Mouse (Mus musculus) common myeloid progenitor, adult 5-6 weeks (primary cell): ENCODE measurements around the gene Ly86. TPM values are rescaled to one million over a fixed set of nuclear protein-coding genes. Genes with fewer than 3 reads are reported as not detected.

ENCODE experiments used
- ATAC-seq: replicated peaks from 2 replicates; pipeline ENCODE4 v1.8.0; 2016; ENCODE audit warnings: low read depth, mild to moderate bottlenecking, moderate TSS enrichment, inconsistent platforms; ENCODE audit not compliant: poor library complexity, severe bottlenecking
- total RNA-seq: library from RNA; stranded (forward); fragments of 200-1000, 187-1606 nt; gene quantifications from 2 replicates; pipeline ENCODE4 v1.2.3, GENCODE M21; 2017

Gene Ly86
- total RNA-seq, 1 experiment from 2014 or later = 113 TPM

GRCm38 (mm10) chr13:37426578-37427336 is 81.7 kb downstream of the Ly86 start:
- no peak for ATAC-seq

GRCm38 (mm10) chr13:37428496-37428895 is 83.5 kb downstream of the Ly86 start:
- ATAC-seq = no peak

- no peak for ATAC-seq
These were observed 84.8 kb downstream of the Ly86 start for GRCm38 (mm10) chr13:37429661-37430271.

GRCm38 (mm10) chr13:37431707-37432106 is 86.7 kb downstream of the Ly86 start:
- no peak for ATAC-seq

- ATAC-seq = peak; percentile 63
These were observed 87.6 kb downstream of the Ly86 start for GRCm38 (mm10) chr13:37432653-37433052.

GRCm38 (mm10) chr13:37433142-37433541 is 88.1 kb downstream of the Ly86 start:
- no peak for ATAC-seq

GRCm38 (mm10) chr13:37433730-37434129 is 88.7 kb downstream of the Ly86 start:
- no peak; the same call in 1 of the 2 replicates for ATAC-seq

GRCm38 (mm10) chr13:37434137-37434772 is 89.2 kb downstream of the Ly86 start:
- peak; percentile 79 for ATAC-seq

- no peak for ATAC-seq
These were observed 89.8 kb downstream of the Ly86 start for GRCm38 (mm10) chr13:37434841-37435240.

- no peak for ATAC-seq
These were observed 91.4 kb downstream of the Ly86 start for GRCm38 (mm10) chr13:37436267-37437013.

- no peak for ATAC-seq
These were observed 93.8 kb downstream of the Ly86 start for GRCm38 (mm10) chr13:37438788-37439187.

GRCm38 (mm10) chr13:37439477-37439876 is 94.5 kb downstream of the Ly86 start:
- no peak for ATAC-seq

- ATAC-seq = no peak
These were observed 94.9 kb downstream of the Ly86 start for GRCm38 (mm10) chr13:37439941-37440340.

GRCm38 (mm10) chr13:37440593-37441307 is 95.7 kb downstream of the Ly86 start:
- peak; percentile 67 for ATAC-seq

GRCm38 (mm10) chr13:37442058-37442457 is 97.0 kb downstream of the Ly86 start:
- peak; percentile 55 for ATAC-seq

- no peak for ATAC-seq
These were observed 97.5 kb downstream of the Ly86 start for GRCm38 (mm10) chr13:37442531-37442930.

GRCm38 (mm10) chr13:37446699-37447258 is 101.8 kb downstream of the Ly86 start:
- no peak for ATAC-seq

GRCm38 (mm10) chr13:37451021-37451420 is 106.0 kb downstream of the Ly86 start:
- ATAC-seq = no peak

- ATAC-seq = peak; percentile 74
These were observed 106.5 kb downstream of the Ly86 start for GRCm38 (mm10) chr13:37451471-37451870.
